9 mouse cellular contexts compared by ENCODE assay signal in genomic region chr12:26413961-26414411, GRCm38 (mm10). TPM values are rescaled to one million over a fixed set of nuclear protein-coding genes. Genes with fewer than 3 reads are reported as not detected.
DNase-seq lines count a peak whose midpoint lies in the region; ATAC-seq and TF ChIP-seq lines count a peak whose summit lies in the region.
"Had no signal": no experiment of that assay in that cellular context is flagged by ENCODE, and none has a peak within 500 bp of the region (broad histone marks: within the 10 kb centered on the region; RNA-seq: fewer than 3 reads in every experiment).

No protein-coding gene starts in this region.

- peak; percentile 44; the same call in 1 of the 2 replicates for TF ChIP-seq POLR2A in heart, adult 2 months (IDR thresholded peaks at IDR 0.05; ENCODE audit: insufficient read depth, low read depth, low read length)

- no peaks in the 10 kb centered on the region for H3K27me3 ChIP-seq in heart, adult 2 months (ENCODE audit: control insufficient read depth, insufficient read depth, low read length)
- H3K27me3 ChIP-seq in embryonic facial prominence, embryonic 13.5 days, result no peaks in the 10 kb centered on the region
- no peaks in the 10 kb centered on the region for H3K27me3 ChIP-seq in hindbrain, embryonic 16.5 days (replicated peaks; ENCODE audit: control insufficient read depth, insufficient read depth, low read length)
- no peaks in the 10 kb centered on the region for H3K27me3 ChIP-seq in lung, embryonic 16.5 days (ENCODE audit: control insufficient read depth, insufficient read depth, low read depth, low read length)

- H3K9me3 ChIP-seq in embryonic facial prominence, embryonic 13.5 days, result no peaks in the 10 kb centered on the region
- H3K9me3 ChIP-seq in hindbrain, embryonic 16.5 days (ENCODE audit: control insufficient read depth, low read length), result no peaks in the 10 kb centered on the region
- H3K9me3 ChIP-seq in lung, embryonic 16.5 days (ENCODE audit: control insufficient read depth, low read length), result no peaks in the 10 kb centered on the region

- peak; percentile 47 to 54 for DNase-seq in heart, adult 2 months
- no peak for DNase-seq in heart, postnatal 4 days
- no peak for DNase-seq in urinary bladder, adult 2 months (ENCODE audit: low spot score)
- DNase-seq in frontal cortex, postnatal 10 days (ENCODE audit: low spot score in 2 of 2), result no peak

- H3K79me2 ChIP-seq in heart, adult 2 months (replicated peaks; ENCODE audit: control insufficient read depth, insufficient read depth, low read length), result no peaks in the 10 kb centered on the region; the same call in 1 of the 2 replicates

- peaks cover 9% of the 10 kb centered on the region for H3K4me1 ChIP-seq in heart, adult 2 months (ENCODE audit: control insufficient read depth, insufficient read depth, low read length)
- peaks cover 52% of the 10 kb centered on the region for H3K4me1 ChIP-seq in embryonic facial prominence, embryonic 13.5 days
- H3K4me1 ChIP-seq in hindbrain, embryonic 16.5 days (ENCODE audit: control insufficient read depth, insufficient read depth, low read depth, low read length), result peaks cover 27% of the 10 kb centered on the region
- peaks cover 37% of the 10 kb centered on the region for H3K4me1 ChIP-seq in lung, embryonic 16.5 days (replicated peaks; ENCODE audit: control insufficient read depth, insufficient read depth, low read length)

- peak overlapping the region; percentile 97 for H3K27ac ChIP-seq in heart, adult 2 months
- peak overlapping the region; percentile 69; the same call in 1 of the 2 replicates for H3K27ac ChIP-seq in embryonic facial prominence, embryonic 13.5 days
- 0 out of 2 replicates have a peak overlapping the region, but pooled peaks have one; percentile 20 for H3K27ac ChIP-seq in hindbrain, embryonic 16.5 days (ENCODE audit: low read depth, low read length)
- peak overlapping the region; percentile 76 for H3K27ac ChIP-seq in lung, embryonic 16.5 days (ENCODE audit: low read length)

- H3K4me2 ChIP-seq in embryonic facial prominence, embryonic 13.5 days, result peak overlapping the region; percentile 83
- peak overlapping the region; percentile 71 for H3K4me2 ChIP-seq in hindbrain, embryonic 16.5 days (ENCODE audit: low read length)
- peak overlapping the region; percentile 66 for H3K4me2 ChIP-seq in lung, embryonic 16.5 days (ENCODE audit: low read depth, low read length)

- ATAC-seq in embryonic facial prominence, embryonic 13.5 days (ENCODE audit: insufficient number of reproducible peaks, insufficient read depth, low FRiP score, low TSS enrichment, low read depth), result no peak
- ATAC-seq in hindbrain, embryonic 16.5 days, result peak; percentile 7
- peak; percentile 17 for ATAC-seq in lung, embryonic 16.5 days (ENCODE audit: low read depth)
- no peak for ATAC-seq in monocyte, adult 5-6 weeks (replicated peaks; ENCODE audit: insufficient number of reproducible peaks, low FRiP score, low TSS enrichment, poor library complexity, severe bottlenecking)

- H3K36me3 ChIP-seq in heart, adult 2 months (ENCODE audit: control insufficient read depth, insufficient read depth, low read length), result no peaks in the 10 kb centered on the region
- H3K36me3 ChIP-seq in embryonic facial prominence, embryonic 13.5 days, result no peaks in the 10 kb centered on the region
- H3K36me3 ChIP-seq in hindbrain, embryonic 16.5 days (ENCODE audit: control insufficient read depth, insufficient read depth, low read length), result no peaks in the 10 kb centered on the region
- no peaks in the 10 kb centered on the region for H3K36me3 ChIP-seq in lung, embryonic 16.5 days (ENCODE audit: control insufficient read depth, insufficient read depth, low read length)

- peak overlapping the region; percentile 93 for H3K4me3 ChIP-seq in heart, adult 2 months
- peak overlapping the region; percentile 89 for H3K4me3 ChIP-seq in embryonic facial prominence, embryonic 13.5 days
- H3K4me3 ChIP-seq in hindbrain, embryonic 16.5 days (ENCODE audit: low read length), result peak overlapping the region; percentile 87
- H3K4me3 ChIP-seq in lung, embryonic 16.5 days (ENCODE audit: low read length), result peak overlapping the region; percentile 82

- WGBS in heart, adult 2 months, result 33% methylated on average over 8 of the region's 8 CpGs
- WGBS in embryonic facial prominence, embryonic 13.5 days, result 3% methylated on average over 8 of the region's 8 CpGs
- WGBS in hindbrain, embryonic 16.5 days, result 4% methylated on average over 8 of the region's 8 CpGs
- WGBS in lung, embryonic 16.5 days, result 4% methylated on average over 8 of the region's 8 CpGs

- no peak for TF ChIP-seq EP300 in heart, adult 2 months (IDR thresholded peaks at IDR 0.05; ENCODE audit: insufficient read depth, low read depth, low read length)

- intact Hi-C loops in heart, adult 2 months (cut with DNase I), result loop anchor here (1.0 to 10.0 kb wide), 3 partner anchors 57 to 1319 kb away; partner anchors contain the start of gene Id2

- TF ChIP-seq CTCF in heart, adult 2 months (IDR thresholded peaks at IDR 0.05), result no peak

- peak overlapping the region; percentile 95 for H3K9ac ChIP-seq in heart, adult 2 months (ENCODE audit: low read depth, low read length)
- peak overlapping the region; percentile 88 for H3K9ac ChIP-seq in embryonic facial prominence, embryonic 13.5 days
- H3K9ac ChIP-seq in hindbrain, embryonic 16.5 days (ENCODE audit: low read depth, low read length), result peak overlapping the region; percentile 99
- H3K9ac ChIP-seq in lung, embryonic 16.5 days (ENCODE audit: low read length), result peak overlapping the region; percentile 95

RNA-seq across cellular contexts. Expression of gene Rnf144a, which starts 1.1 kb away (rescaled TPM):
- total RNA-seq in heart, adult 2 months (2021), result 10 to 100 TPM; 12.7 to 13.4 TPM
- polyA plus RNA-seq in heart, adult 2 months (2012; rRNA removed), result 11.5 and 17.2 TPM in 2 replicates
- 10 to 100 TPM; 33.6 to 39.6 TPM for total RNA-seq in heart, postnatal 4 days (2021)
- polyA plus RNA-seq in embryonic facial prominence, embryonic 13.5 days (2015; fragmentation: Nextera tagmentation; extraction: Ambion mirVana), result 46.4 and 48.3 TPM in 2 replicates
- polyA plus RNA-seq in hindbrain, embryonic 16.5 days (2015; fragmentation: Nextera tagmentation; extraction: Ambion mirVana), result 21.6 and 26.4 TPM in 2 replicates
- 49.5 and 51.3 TPM in 2 replicates for polyA plus RNA-seq in lung, embryonic 16.5 days (2015; fragmentation: Nextera tagmentation; extraction: Ambion mirVana)
- 28.8 to 54.1 TPM (median 31.5 TPM) in 3 replicates for total RNA-seq in monocyte, adult 5-6 weeks (2017)
- 3.4 and 5.5 TPM in 2 replicates for polyA plus RNA-seq in urinary bladder, adult 2 months (2012; rRNA removed)
- total RNA-seq: MEL had no signal

RNA-seq across cellular contexts. Expression of gene Rsad2, which starts 42.3 kb away (rescaled TPM):
- 10 to 100 TPM in 1 of 2 experiments, 1 to 10 TPM in 1; 7.4 to 14.4 TPM for total RNA-seq in heart, adult 2 months (2021)
- 6.9 and 8.2 TPM in 2 replicates for polyA plus RNA-seq in heart, adult 2 months (2012; rRNA removed)
- 1 to 10 TPM; 4.3 to 8.2 TPM for total RNA-seq in heart, postnatal 4 days (2021)
- 0.41 and 0.70 TPM in 2 replicates for polyA plus RNA-seq in embryonic facial prominence, embryonic 13.5 days (2015; fragmentation: Nextera tagmentation; extraction: Ambion mirVana)
- 0.34 and 0.88 TPM in 2 replicates for polyA plus RNA-seq in hindbrain, embryonic 16.5 days (2015; fragmentation: Nextera tagmentation; extraction: Ambion mirVana)
- polyA plus RNA-seq in lung, embryonic 16.5 days (2015; fragmentation: Nextera tagmentation; extraction: Ambion mirVana), result 0.84 and 1.3 TPM in 2 replicates
- total RNA-seq in monocyte, adult 5-6 weeks (2017), result 5.8 to 27.1 TPM (median 20.9 TPM) in 3 replicates
- polyA plus RNA-seq in urinary bladder, adult 2 months (2012; rRNA removed), result 2.5 and 3.5 TPM in 2 replicates

RNA-seq across cellular contexts. Expression of gene Cmpk2, which starts 55.0 kb away (rescaled TPM):
- total RNA-seq in heart, adult 2 months (2021), result 1 to 10 TPM; 4.2 to 4.5 TPM
- polyA plus RNA-seq in heart, adult 2 months (2012; rRNA removed), result 3.8 and 6.6 TPM in 2 replicates
- 1 to 10 TPM; 4.0 to 4.2 TPM for total RNA-seq in heart, postnatal 4 days (2021)
- polyA plus RNA-seq in embryonic facial prominence, embryonic 13.5 days (2015; fragmentation: Nextera tagmentation; extraction: Ambion mirVana), result 5.1 and 5.4 TPM in 2 replicates
- polyA plus RNA-seq in hindbrain, embryonic 16.5 days (2015; fragmentation: Nextera tagmentation; extraction: Ambion mirVana), result 23.6 and 23.9 TPM in 2 replicates
- 7.4 and 8.6 TPM in 2 replicates for polyA plus RNA-seq in lung, embryonic 16.5 days (2015; fragmentation: Nextera tagmentation; extraction: Ambion mirVana)
- total RNA-seq in monocyte, adult 5-6 weeks (2017), result 7.0 to 25.9 TPM (median 14.3 TPM) in 3 replicates
- 3.9 and 4.8 TPM in 2 replicates for polyA plus RNA-seq in urinary bladder, adult 2 months (2012; rRNA removed)

Comparison
In these comparisons a context has a peak if more than half of its experiments do, and no peak if none do; other contexts are left out.
1. DNase-seq: peak in heart, adult 2 months (2 of 2); none in heart, postnatal 4 days (single experiment), urinary bladder, adult 2 months (single experiment) and frontal cortex, postnatal 10 days (0 of 2).
2. H3K27ac ChIP-seq: peak in every context shown above with its lines; median percentile 97 in heart, adult 2 months; 76 in lung, embryonic 16.5 days; 69 in embryonic facial prominence, embryonic 13.5 days; 20 in hindbrain, embryonic 16.5 days.
3. ATAC-seq: peak in hindbrain, embryonic 16.5 days (single experiment) and lung, embryonic 16.5 days (single experiment); none in embryonic facial prominence, embryonic 13.5 days (single experiment) and monocyte, adult 5-6 weeks (single experiment).
4. Peak in every context shown above with its lines, with median percentiles within 50 percentile points of each other: H3K4me3 ChIP-seq, H3K9ac ChIP-seq and H3K4me2 ChIP-seq.